Mouse (Mus musculus): ENCODE measurements around the gene Sult1a1.
A peak's percentile ranks its signal among the peaks of the same experiment; 100 is the strongest.
"Not testable (repeated sequence)": the region's sequence is repeated elsewhere in the genome, so short reads cannot be mapped to it uniquely, and the experiment has no call there.

Gene Sult1a1

GRCm38 (mm10) chr7:126663646-126664045 lies 12.6 kb downstream of the Sult1a1 start:
- DNase-seq (ENCODE audit: low spot score in 2 of 2), result no peak

GRCm38 (mm10) chr7:126659771-126660170 lies 16.5 kb downstream of the Sult1a1 start:
- no peak for DNase-seq (ENCODE audit: low spot score in 2 of 2)

- DNase-seq (ENCODE audit: low spot score in 2 of 2), result no peak
Observed at GRCm38 (mm10) chr7:126657522-126657921, 18.7 kb downstream of the Sult1a1 start.

DNA sequence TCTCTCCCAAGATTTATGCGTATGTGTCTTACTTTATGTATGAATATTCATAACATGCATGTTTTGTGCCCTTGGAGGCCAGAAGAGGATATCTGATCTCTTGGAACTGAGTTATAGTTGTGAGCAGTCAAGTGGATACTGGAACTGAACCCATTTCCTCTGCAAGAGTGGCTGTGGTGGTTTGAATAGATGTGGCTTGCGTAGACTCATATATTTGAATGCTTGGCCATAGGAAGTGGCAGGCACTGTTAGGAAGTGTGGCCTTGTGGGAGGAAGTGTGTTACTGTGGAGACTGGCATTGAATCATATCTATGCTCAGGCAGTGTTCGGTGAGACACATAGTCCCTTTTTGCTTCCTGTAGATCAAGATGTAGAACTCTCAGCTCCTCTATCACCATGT lies 20.5 kb downstream of the Sult1a1 start:
- no peak for DNase-seq (ENCODE audit: low spot score in 2 of 2)

DNA sequence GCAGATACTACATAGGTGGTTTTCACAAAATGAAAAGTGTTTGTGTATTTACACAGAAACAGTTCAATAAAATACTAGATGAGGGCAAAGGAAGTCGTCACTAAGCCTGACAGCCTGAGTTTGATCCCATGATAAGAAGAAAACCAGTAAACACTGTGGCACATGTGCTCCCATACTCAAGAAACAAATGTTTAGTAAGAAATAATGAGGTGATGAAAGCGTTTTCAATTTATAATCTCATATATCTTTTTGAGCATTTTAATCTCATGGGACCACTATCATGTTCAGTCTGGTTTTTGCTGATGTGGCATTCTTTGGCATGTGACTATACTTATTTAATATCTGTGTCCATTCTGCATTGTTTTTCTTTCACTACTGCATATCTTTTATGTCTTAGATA lies 22.2 kb downstream of the Sult1a1 start:
- no peak for DNase-seq (ENCODE audit: low spot score in 2 of 2)

DNA sequence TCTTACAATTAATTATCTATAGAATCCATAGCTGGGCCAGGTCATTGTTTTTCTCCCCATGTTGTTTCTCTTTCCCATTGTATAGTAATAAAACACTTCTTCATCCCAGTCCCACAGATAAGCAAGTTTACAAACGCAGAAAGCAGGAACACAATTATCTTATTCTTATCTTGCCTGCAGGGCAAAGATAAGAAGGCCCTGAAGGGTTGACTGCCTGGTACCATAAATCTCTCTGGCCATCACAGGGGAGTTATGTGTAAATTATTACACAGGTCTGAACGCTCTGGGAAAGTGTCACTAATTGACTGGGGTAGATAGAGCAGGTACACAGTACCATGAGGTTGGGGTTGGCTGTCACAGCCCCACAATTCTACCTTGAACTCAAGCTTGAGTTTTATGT lies 25.4 kb downstream of the Sult1a1 start:
- DNase-seq (ENCODE audit: low spot score in 2 of 2), result no peak

DNA sequence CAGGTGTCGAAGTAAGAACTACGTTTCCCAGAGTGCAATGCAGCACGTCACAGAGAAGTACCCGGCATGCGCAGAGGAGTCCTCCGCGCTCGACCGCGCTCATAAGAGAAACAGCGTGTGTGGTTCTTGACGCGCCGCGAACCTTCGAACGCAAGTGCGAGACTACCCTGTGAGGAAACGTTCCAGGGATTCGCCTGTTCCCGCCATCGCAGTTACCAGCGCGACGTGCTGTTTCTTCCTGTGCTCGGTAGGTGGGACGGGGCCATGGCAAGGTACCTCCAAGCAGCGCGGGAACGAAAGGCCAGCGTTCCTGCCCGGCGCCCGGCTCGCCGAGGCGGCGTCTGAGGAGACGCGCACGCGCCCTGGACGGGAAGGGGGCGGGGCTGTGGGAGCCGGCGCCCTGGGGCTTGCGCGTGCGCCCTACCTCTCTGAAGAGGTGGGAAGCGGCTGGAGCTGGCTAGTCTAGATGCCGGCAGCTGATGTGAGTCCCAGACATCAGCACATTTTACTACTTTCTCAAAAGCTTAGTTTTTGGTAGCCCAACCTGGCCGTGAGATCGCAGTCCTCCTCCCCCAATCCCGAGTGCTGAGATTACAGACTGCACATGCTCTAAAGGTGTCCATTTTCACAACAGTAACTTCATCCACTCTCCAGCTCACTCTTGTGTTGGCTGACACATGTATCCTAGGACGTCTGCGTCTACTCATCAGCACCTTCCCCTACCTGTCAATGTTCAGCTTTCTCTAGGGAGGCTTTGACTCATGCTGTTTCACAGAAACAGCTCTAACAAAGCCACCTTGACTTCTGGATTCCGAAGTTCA lies 26.8 kb downstream of the Sult1a1 start, which contains the start of gene Sgf29:
Sgf29 (plus strand) TSS at position 79 of the 821 bp plus-strand sequence.
- DNase-seq (ENCODE audit: low spot score in 2 of 2), result peak; percentile 87 to 90

DNA sequence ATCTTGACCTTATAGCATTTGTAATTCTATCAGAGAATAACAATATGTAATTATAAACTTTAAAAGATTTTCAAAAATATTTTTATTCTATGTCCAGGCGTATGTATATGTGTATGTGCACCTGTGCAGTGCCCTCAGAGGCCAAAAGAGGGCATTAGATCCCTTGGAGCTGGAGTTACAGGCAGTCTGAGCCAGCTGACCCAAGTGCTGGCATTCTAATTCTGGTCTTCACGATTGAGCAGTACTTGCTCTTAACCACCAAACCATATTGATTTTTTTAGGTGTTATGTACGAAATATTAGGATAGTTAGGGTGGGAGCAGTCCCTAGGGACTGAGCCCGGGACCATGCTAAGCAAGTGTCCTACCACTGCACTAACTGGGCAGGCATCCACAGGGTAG lies 27.7 kb downstream of the Sult1a1 start:
- DNase-seq (ENCODE audit: low spot score in 2 of 2), result no peak

- no peak for DNase-seq (ENCODE audit: low spot score in 2 of 2)
Observed at GRCm38 (mm10) chr7:126645708-126646107, 30.5 kb downstream of the Sult1a1 start.

DNA sequence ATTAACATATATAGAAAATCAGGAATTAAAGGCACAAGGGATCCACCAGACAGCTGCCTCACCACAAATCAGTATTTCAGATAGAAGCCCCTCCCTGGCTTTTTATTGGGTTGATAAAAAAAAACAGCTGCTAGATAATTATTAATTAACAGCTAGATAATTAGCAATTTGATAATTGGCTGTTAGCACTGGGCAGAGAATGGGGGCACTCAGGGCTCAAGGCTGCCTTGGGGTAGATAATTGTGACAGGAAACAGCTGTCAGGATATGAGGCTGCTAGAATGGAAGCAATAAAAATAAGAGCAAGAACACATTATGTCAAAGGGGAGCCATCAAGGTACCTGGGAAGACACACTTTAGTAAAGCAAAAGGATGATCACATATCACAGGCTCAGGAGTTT lies 31.3 kb downstream of the Sult1a1 start:
- DNase-seq (ENCODE audit: low spot score in 2 of 2), result no peak

- no peak for DNase-seq (ENCODE audit: low spot score in 2 of 2)
Observed at GRCm38 (mm10) chr7:126644345-126644744, 31.9 kb downstream of the Sult1a1 start.

- DNase-seq (ENCODE audit: low spot score in 2 of 2), result not testable (repeated sequence)
Observed at GRCm38 (mm10) chr7:126643244-126643617, 33.0 kb downstream of the Sult1a1 start.

GRCm38 (mm10) chr7:126642545-126643243 lies 33.5 kb downstream of the Sult1a1 start:
- no peak for DNase-seq (ENCODE audit: low spot score in 2 of 2)

DNA sequence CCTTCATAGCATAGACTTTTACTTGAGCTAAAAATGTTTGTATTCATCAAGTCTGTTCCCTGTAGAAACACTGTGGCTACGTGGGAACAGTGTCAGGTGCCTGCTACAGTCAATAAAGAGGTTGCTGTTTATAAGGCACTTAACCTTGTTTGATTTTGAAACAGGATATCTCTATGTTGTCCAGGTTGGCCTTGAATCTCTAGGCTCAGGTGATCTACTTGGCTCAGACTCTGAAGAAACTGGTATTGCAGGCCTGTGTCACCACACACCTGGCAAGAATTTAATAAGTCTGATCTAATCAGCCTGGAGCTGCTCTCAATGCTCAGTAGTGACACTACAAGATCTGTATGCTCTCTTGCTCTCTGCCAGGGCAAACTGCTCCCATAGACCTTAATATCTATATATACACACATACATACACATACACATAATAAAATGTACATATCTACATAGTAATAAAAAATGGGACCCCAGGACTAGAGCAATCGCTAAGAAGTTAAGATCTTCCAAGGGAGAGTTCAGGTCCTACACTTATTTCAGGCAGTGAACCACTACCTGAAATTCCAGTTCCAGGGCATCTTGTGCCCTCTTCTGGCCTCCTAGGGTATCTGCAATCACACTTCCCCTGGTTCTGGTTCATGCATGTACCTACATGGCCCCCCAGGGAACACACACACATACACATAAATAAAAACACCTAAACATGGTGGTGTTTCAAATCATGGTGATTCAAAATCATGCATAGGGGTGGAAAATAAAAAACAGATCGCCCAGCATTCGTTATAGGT lies 39.3 kb downstream of the Sult1a1 start:
- DNase-seq (ENCODE audit: low spot score in 2 of 2), result peak in 1 of 2 experiments; percentile 17

DNA sequence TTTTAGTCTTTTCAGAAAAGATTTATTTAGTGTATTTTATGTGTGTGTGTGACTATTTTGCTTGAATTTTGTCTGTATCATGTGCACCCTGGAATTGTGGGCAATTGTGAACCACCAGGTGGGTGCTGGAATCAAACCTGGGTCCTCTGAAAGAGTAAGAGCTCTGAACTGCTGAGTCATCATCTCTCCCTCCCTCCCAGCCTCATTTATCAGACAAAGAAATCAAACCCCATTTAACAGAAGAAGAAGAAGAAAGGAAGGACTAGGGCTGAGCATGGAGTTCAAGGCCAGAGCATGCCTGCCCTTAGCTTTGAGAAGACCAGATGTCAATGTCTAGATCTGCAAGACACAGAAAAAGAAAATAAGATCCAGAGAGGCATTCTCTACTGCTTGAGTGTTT lies 40.9 kb downstream of the Sult1a1 start:
- no peak for DNase-seq (ENCODE audit: low spot score in 2 of 2)

DNA sequence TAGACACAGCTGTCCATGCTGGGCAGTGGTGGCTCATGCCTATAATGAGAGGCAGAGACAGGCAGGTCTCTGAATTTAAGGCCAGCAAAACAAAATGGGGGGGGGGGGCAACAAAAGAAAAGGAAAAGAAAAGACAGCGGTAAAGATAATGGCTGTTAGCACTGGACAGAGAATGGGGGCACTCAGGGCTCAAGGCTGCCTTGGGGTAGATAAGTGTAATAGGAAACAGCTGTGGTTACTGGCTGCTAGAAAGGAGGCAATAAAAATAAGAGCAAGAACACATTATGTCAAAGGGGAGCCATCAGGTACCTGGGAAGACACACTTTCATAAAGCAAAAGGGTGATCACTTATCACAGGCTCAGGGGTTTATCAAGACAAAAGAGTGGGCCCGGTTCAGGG lies 43.8 kb downstream of the Sult1a1 start:
- DNase-seq (ENCODE audit: low spot score in 2 of 2), result no peak

GRCm38 (mm10) chr7:126630824-126631518 lies 45.3 kb downstream of the Sult1a1 start, which contains the start of gene Nupr1:
TSS of gene Nupr1 (minus strand) at chr7:126630861.
- no peak for DNase-seq (ENCODE audit: low spot score in 2 of 2)

DNA sequence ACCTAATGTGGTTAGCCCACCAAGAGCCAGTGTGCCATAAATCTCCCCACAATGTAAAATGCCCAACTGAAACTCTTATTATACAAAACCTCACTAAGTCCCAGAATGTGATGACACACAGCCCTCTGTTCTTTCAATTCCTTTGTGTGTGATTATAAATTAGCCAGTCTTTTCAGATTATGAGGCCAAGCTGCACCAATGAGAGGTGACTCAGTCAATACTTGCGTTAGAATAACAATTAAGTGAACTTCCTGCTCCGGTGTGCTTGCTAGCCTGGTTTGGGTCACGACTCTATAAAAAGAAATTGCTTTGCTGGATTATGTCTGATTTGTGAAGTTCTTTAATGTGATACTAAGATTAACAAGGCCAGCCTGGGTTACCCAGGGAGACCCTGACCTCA lies 46.3 kb downstream of the Sult1a1 start:
- no peak for DNase-seq (ENCODE audit: low spot score in 2 of 2)

DNA sequence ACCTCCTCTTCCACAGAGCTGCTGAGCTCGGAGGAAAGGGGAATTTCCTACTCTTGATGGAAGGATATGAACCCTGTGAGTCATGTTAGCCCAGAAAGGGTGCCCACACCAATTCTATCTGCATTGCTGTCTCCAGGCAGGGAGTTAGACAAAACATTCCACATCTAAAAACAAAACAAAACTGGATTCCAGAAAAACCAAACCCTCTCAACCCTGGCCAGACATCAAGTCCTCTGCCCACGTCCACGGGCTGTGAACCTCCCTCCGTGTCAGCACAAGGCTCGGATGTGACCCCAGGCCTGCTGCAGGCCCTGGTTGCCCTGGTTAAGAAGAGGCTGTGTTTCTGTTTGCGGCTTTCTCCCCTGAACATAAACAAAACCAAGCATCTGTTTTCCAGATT lies 48.1 kb downstream of the Sult1a1 start:
- no peak for DNase-seq (ENCODE audit: low spot score in 2 of 2)

DNA sequence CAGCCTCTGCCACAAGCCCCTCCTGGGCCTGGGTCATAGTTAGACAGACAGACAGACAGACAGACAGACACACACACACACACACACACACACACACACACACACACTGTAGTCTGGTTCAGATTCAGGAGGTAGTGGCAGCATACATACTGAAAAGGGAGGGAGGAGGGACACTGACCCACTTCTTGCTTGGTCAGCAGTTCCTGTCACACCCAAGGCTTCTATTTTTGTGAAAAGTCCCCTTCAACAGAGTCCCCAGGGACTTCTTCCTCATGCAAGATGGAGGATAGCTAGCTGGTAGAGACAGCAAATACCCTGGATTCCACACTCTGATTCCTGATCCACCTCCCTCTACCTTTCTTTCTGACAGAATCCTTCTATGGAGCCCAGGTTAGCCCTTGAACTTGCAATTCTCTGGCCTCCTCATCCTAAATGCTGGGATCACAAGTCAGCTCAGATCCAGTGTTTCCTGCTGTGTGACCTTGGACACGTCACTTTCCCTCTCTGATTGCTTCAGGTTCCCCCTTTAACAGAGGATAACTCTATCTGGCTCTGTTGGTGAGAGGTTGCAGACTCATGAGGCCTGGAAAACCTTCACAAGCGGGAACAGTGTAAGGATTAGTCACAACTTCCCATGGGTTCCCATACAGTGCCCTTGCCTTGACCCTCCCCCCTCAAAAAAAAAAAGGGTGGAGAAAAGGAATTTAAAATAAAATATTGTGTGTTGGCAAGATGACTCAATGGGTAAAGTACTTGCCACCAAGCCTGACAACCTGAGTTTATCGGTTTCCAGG lies 50.2 kb downstream of the Sult1a1 start:
- DNase-seq (ENCODE audit: low spot score in 2 of 2), result no peak

GRCm38 (mm10) chr7:126625369-126625768 lies 50.9 kb downstream of the Sult1a1 start:
- DNase-seq (ENCODE audit: low spot score in 2 of 2), result peak; percentile 22 to 39

All from frontal cortex, postnatal 14 days (tissue).